Mouse (Mus musculus): ENCODE measurements at regions not wholly inside any gene's neighbourhood (a gene's known extent, or its start where the extent isn't known, plus 50 kb on each side); places are given as distances from the start of the nearest gene placed in this dataset.

- no peaks in the 10 kb centered on the region for H3K36me3 ChIP-seq (replicated peaks)
- no peak overlapping the region for H3K27ac ChIP-seq (replicated peaks)
- no peak overlapping the region for H3K4me3 ChIP-seq (replicated peaks)
- H3K9me3 ChIP-seq (replicated peaks), result no peaks in the 10 kb centered on the region
- H3K27me3 ChIP-seq, result no peaks in the 10 kb centered on the region
- no peak overlapping the region for H3K4me2 ChIP-seq
- ATAC-seq (ENCODE audit: insufficient read depth), result no peak
- 9% methylated on average over 9 of the region's 9 CpGs for WGBS (ENCODE audit: insufficient replicate concordance)
- no peaks in the 10 kb centered on the region for H3K4me1 ChIP-seq (replicated peaks)
- no peak overlapping the region for H3K9ac ChIP-seq
Observed at GRCm38 (mm10) chr13:110563967-110564366, 169.1 kb downstream of the Plk2 start.

DNA sequence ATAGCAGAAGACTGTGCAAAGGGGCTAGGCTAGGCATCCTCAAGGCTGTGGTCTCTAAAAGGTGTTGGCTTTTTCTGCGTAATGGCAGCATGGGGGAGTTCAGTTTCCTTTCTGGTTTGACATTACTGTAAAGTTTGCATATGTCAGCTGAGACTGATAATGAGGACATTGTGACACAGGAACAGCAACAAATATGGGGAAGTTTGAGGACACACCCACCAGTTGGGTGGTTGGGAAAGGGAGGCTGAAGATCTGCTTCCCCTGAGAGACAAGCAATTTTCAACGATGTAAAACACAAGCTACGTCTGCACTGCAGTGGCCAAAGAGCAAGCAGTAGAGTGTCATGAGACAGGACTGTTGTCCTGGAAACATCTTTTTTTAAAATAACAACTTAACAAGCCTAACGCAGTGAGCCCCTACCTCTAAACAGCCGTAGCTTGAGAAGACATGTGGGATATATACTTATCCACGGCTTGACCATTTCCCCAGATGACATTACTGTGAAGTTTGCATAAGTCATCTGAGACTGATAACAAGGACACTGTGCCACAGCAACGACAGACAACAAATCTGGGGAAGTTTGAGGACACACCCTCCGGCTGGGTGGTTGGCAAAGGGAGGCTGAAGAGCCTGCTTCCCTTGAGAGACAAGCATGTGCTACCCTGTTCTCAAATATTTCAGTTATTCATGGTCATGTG is 173.8 kb downstream of the Plk2 start:
- Histone ChIP-seq H3K27ac (replicated peaks) (no peak overlapping the region), H3K9ac (no peak overlapping the region), H3K4me2 (no peak overlapping the region), H3K9me3 (replicated peaks) (no peaks in the 10 kb centered on the region), H3K27me3 (no peaks in the 10 kb centered on the region), H3K4me1 (replicated peaks) (no peaks in the 10 kb centered on the region), H3K36me3 (replicated peaks) (no peaks in the 10 kb centered on the region), H3K4me3 (replicated peaks) (no peak overlapping the region)
- 31% methylated on average over 8 of the region's 8 CpGs for WGBS (ENCODE audit: insufficient replicate concordance)
- peak; percentile 31; the same call in 1 of the 2 replicates for ATAC-seq (ENCODE audit: insufficient read depth)

DNA sequence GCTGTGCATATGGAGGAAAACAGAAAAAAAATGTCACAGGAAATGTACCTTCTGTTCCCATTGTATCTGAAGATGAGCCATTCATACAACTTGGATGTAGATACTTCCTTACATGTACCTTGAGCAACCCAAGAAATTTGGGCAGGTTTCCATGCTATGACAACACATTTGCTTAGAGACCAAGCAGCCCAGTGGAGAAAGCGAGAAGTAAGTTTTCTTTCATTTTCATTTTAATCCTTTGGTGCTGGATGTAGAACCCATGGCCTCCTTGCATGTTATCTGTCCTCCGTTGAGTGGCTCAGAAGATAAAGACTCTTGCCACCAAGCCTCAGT is 174.3 kb downstream of the Plk2 start:
- ATAC-seq (ENCODE audit: insufficient read depth), result no peak
- Histone ChIP-seq H3K4me2 (no peak overlapping the region), H3K9ac (no peak overlapping the region), H3K27me3 (no peaks in the 10 kb centered on the region), H3K4me3 (replicated peaks) (no peak overlapping the region), H3K4me1 (replicated peaks) (no peaks in the 10 kb centered on the region), H3K9me3 (replicated peaks) (no peaks in the 10 kb centered on the region), H3K36me3 (replicated peaks) (no peaks in the 10 kb centered on the region), H3K27ac (replicated peaks) (no peak overlapping the region)
- 37% methylated on average over 2 of the region's 2 CpGs for WGBS (ENCODE audit: insufficient replicate concordance)

DNA sequence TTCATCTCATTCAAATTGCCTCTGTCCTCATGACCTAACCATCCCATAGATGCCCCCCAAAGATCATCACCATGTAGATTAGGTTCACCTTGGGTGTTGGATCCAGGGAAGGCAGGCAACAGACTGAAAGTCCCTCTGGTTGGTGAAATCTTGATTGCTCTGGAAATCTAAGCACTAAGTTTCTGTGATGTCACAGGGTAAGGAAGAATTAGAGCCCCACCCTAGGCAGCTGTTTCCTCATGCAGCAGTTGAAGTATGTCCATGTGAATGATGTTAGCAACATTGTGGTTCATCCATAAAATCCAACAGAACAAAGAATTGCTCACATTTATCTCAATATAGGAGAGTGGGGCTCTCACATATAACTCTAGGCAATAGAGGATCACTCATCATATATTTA is 175.5 kb downstream of the Plk2 start:
- no peak overlapping the region for H3K9ac ChIP-seq
- no peak overlapping the region for H3K4me2 ChIP-seq
- no peaks in the 10 kb centered on the region for H3K9me3 ChIP-seq (replicated peaks)
- no peaks in the 10 kb centered on the region for H3K27me3 ChIP-seq
- ATAC-seq (ENCODE audit: insufficient read depth), result no peak
- no peaks in the 10 kb centered on the region for H3K4me1 ChIP-seq (replicated peaks)
- H3K27ac ChIP-seq (replicated peaks), result no peak overlapping the region
- H3K36me3 ChIP-seq (replicated peaks), result no peaks in the 10 kb centered on the region
- no peak overlapping the region for H3K4me3 ChIP-seq (replicated peaks)

GRCm38 (mm10) chr13:110573360-110574065 is 178.7 kb downstream of the Plk2 start:
- Histone ChIP-seq H3K4me2 (no peak overlapping the region), H3K4me1 (replicated peaks) (no peaks in the 10 kb centered on the region), H3K9me3 (replicated peaks) (no peaks in the 10 kb centered on the region), H3K36me3 (replicated peaks) (no peaks in the 10 kb centered on the region), H3K4me3 (replicated peaks) (no peak overlapping the region), H3K9ac (no peak overlapping the region), H3K27ac (replicated peaks) (no peak overlapping the region), H3K27me3 (no peaks in the 10 kb centered on the region)
- no peak for ATAC-seq (ENCODE audit: insufficient read depth)
- WGBS (ENCODE audit: insufficient replicate concordance), result 47% methylated on average over 7 of the region's 7 CpGs

DNA sequence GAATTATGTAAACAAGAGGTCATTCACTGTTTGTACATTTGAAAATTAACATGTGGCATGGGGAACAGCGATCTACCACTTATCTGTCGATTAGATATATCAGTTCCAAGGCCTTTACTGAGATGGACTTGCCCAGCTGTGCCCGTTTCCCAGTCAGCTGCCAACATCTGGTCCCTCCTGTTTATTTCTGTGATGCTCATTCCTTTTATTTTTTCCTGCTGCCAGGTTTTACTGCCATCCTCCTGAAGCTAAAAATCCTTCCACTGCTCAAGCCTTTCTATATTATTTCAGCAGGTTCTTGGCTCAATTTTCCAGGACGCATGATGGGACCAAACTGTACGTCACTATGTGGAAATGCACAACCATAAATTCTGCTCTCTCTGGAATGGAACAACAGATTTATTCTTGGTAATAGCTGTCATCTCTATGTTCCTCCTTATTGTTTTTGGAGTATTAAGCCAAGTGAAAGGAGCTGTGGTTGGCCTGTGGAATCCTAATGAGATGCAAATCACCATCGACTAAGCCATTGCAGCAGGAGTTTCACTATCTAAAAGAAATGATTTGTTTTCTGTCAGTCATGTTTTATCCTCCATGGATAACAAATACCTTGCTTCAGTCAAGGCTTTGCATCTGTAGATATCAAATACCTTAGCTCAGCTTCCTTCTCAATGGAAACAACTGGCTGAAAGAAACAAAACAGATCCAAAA is 180.1 kb downstream of the Plk2 start:
- Histone ChIP-seq H3K27me3 (no peaks in the 10 kb centered on the region), H3K4me3 (replicated peaks) (no peak overlapping the region), H3K4me1 (replicated peaks) (no peaks in the 10 kb centered on the region), H3K36me3 (replicated peaks) (no peaks in the 10 kb centered on the region), H3K4me2 (no peak overlapping the region), H3K27ac (replicated peaks) (no peak overlapping the region), H3K9me3 (replicated peaks) (no peaks in the 10 kb centered on the region), H3K9ac (no peak overlapping the region)
- WGBS (ENCODE audit: insufficient replicate concordance), result 72% methylated on average over 6 of the region's 6 CpGs
- no peak for ATAC-seq (ENCODE audit: insufficient read depth)

DNA sequence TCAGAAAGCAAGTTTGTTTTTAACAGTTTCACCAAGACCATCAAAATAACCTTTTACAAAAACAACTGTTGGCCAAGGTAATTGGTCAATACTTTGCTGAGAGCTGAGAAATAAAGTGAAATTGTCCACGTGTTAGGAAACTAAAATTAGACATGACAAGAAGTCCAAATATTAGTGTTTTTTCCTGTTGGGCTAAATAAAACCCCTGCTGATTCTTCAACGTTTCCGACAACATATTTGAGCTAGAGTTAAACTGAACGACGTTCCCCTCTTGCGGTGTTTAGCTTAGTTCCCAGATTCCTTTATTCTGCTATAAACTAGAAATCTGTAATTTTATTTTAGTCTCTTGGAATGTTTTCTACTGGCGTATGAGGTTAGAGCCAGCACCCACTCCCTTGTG is 183.3 kb downstream of the Plk2 start:
- WGBS (ENCODE audit: insufficient replicate concordance), result 66% methylated on average over 7 of the region's 7 CpGs
- no peak overlapping the region for H3K9ac ChIP-seq

GRCm38 (mm10) chr13:110580166-110580565 is 185.3 kb downstream of the Plk2 start:
- no peaks in the 10 kb centered on the region for H3K4me1 ChIP-seq (replicated peaks)
- no peak overlapping the region for H3K4me3 ChIP-seq (replicated peaks)
- 64% methylated on average over 4 of the region's 4 CpGs for WGBS (ENCODE audit: insufficient replicate concordance)
- ATAC-seq (ENCODE audit: insufficient read depth), result no peak
- no peak overlapping the region for H3K9ac ChIP-seq
- no peaks in the 10 kb centered on the region for H3K9me3 ChIP-seq (replicated peaks)
- H3K4me2 ChIP-seq, result no peak overlapping the region
- H3K27ac ChIP-seq (replicated peaks), result no peak overlapping the region
- H3K36me3 ChIP-seq (replicated peaks), result no peaks in the 10 kb centered on the region
- no peaks in the 10 kb centered on the region for H3K27me3 ChIP-seq

More for the DNA sequence above, 183.3 kb downstream of the Plk2 start:
- ATAC-seq (ENCODE audit: insufficient read depth), result no peak
- Histone ChIP-seq H3K27ac (replicated peaks) (no peak overlapping the region), H3K4me3 (replicated peaks) (no peak overlapping the region), H3K4me2 (no peak overlapping the region), H3K9me3 (replicated peaks) (no peaks in the 10 kb centered on the region), H3K4me1 (replicated peaks) (no peaks in the 10 kb centered on the region), H3K27me3 (no peaks in the 10 kb centered on the region), H3K36me3 (replicated peaks) (no peaks in the 10 kb centered on the region)

GRCm38 (mm10) chr13:110580570-110580969 is 185.7 kb downstream of the Plk2 start:
- Histone ChIP-seq H3K27me3 (no peaks in the 10 kb centered on the region), H3K9me3 (replicated peaks) (no peaks in the 10 kb centered on the region), H3K4me3 (replicated peaks) (no peak overlapping the region), H3K4me1 (replicated peaks) (no peaks in the 10 kb centered on the region), H3K9ac (no peak overlapping the region), H3K36me3 (replicated peaks) (no peaks in the 10 kb centered on the region), H3K4me2 (no peak overlapping the region), H3K27ac (replicated peaks) (no peak overlapping the region)
- ATAC-seq (ENCODE audit: insufficient read depth), result no peak
- WGBS (ENCODE audit: insufficient replicate concordance), result 47% methylated on average over 5 of the region's 5 CpGs

DNA sequence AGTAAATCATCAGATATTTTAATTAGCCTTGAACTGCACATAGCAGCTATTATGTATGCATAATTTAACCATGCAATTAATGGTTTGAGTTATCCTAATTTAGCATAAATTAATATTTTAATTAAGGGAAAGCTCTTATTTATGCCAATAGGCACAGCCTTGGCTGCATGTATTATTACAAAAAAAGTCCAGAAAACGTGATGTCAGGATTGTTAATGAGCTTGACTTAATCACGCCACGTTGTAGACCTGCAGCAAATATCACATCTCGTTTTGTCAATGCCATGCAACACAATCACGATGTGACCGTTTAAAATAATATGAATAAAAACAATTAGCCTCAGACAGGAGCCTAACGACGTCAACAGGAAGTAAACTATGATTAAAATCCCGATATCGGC is 189.9 kb downstream of the Plk2 start:
- no peaks in the 10 kb centered on the region for H3K4me1 ChIP-seq (replicated peaks)
- no peaks in the 10 kb centered on the region for H3K27me3 ChIP-seq
- no peak for ATAC-seq (ENCODE audit: insufficient read depth)
- no peaks in the 10 kb centered on the region for H3K9me3 ChIP-seq (replicated peaks)
- no peak overlapping the region for H3K9ac ChIP-seq
- no peak overlapping the region for H3K27ac ChIP-seq (replicated peaks)
- 66% methylated on average over 10 of the region's 10 CpGs for WGBS (ENCODE audit: insufficient replicate concordance)
- no peak overlapping the region for H3K4me3 ChIP-seq (replicated peaks)
- no peak overlapping the region for H3K4me2 ChIP-seq
- no peaks in the 10 kb centered on the region for H3K36me3 ChIP-seq (replicated peaks)

GRCm38 (mm10) chr13:110594630-110595029 is 199.8 kb downstream of the Plk2 start:
- no peak overlapping the region for H3K4me3 ChIP-seq (replicated peaks)
- WGBS (ENCODE audit: insufficient replicate concordance), result 63% methylated on average over 3 of the region's 3 CpGs
- ATAC-seq (ENCODE audit: insufficient read depth), result no peak

More at GRCm38 (mm10) chr13:110594630-110595029, 199.8 kb downstream of the Plk2 start:
- no peaks in the 10 kb centered on the region for H3K36me3 ChIP-seq (replicated peaks)
- no peak overlapping the region for H3K4me2 ChIP-seq
- H3K4me1 ChIP-seq (replicated peaks), result no peaks in the 10 kb centered on the region
- no peak overlapping the region for H3K27ac ChIP-seq (replicated peaks)
- no peaks in the 10 kb centered on the region for H3K27me3 ChIP-seq
- no peak overlapping the region for H3K9ac ChIP-seq
- no peaks in the 10 kb centered on the region for H3K9me3 ChIP-seq (replicated peaks)
